Mouse (Mus musculus): ENCODE data around the gene Gfi1b. TPM values are rescaled to one million over a fixed set of nuclear protein-coding genes. Genes with fewer than 3 reads are reported as not detected.
A peak's percentile ranks its signal among the peaks of the same experiment; 100 is the strongest.

Gfi1b gene
- polyA plus RNA-seq, 1 experiment: not detected

GRCm38 (mm10) chr2:28622521-28623124 lies 841 bp upstream of the Gfi1b start:
- H3K27me3 ChIP-seq (ENCODE audit: control insufficient read depth, insufficient read depth, insufficient read length): peaks cover 36% of the 10 kb centered on the region
- TF ChIP-seq FOSL1 (IDR thresholded peaks at IDR 0.05; ENCODE audit: insufficient read depth, low read length, poor library complexity, severe bottlenecking) (no peak), MYOG (IDR thresholded peaks at IDR 0.05; ENCODE audit: control insufficient read depth, extremely low read depth, insufficient read length) (no peak), CTCF (IDR thresholded peaks at IDR 0.05; ENCODE audit: control insufficient read depth, insufficient read depth, insufficient read length) (peak; percentile 79), CEBPB (IDR thresholded peaks at IDR 0.05; ENCODE audit: low read depth) (no peak), USF1 (IDR thresholded peaks at IDR 0.05; ENCODE audit: low read depth) (no peak), MAX (IDR thresholded peaks at IDR 0.05) (no peak)
- no peaks in the 10 kb centered on the region for H3K36me3 ChIP-seq (ENCODE audit: control insufficient read depth, insufficient read depth)
- no peak overlapping the region for H3ac ChIP-seq (ENCODE audit: control insufficient read depth, insufficient read length, low read depth)
- H3K4me3 ChIP-seq (ENCODE audit: insufficient read depth, poor library complexity, severe bottlenecking): no peak overlapping the region
- no peaks in the 10 kb centered on the region for H3K79me2 ChIP-seq (ENCODE audit: control insufficient read depth, insufficient read depth)
- no peaks in the 10 kb centered on the region for H3K79me3 ChIP-seq (ENCODE audit: low read depth)

- no peak for TF ChIP-seq CEBPB (IDR thresholded peaks at IDR 0.05; ENCODE audit: low read depth)
- no peak for TF ChIP-seq USF1 (IDR thresholded peaks at IDR 0.05; ENCODE audit: low read depth)
- TF ChIP-seq MYOG (IDR thresholded peaks at IDR 0.05; ENCODE audit: control insufficient read depth, extremely low read depth, insufficient read length): no peak
- TF ChIP-seq MYOD1 (IDR thresholded peaks at IDR 0.05; ENCODE audit: control insufficient read depth, insufficient read length, low read depth): no peak
- no peak for TF ChIP-seq CTCF (IDR thresholded peaks at IDR 0.05; ENCODE audit: control insufficient read depth, insufficient read depth, insufficient read length)
- TF ChIP-seq MAX (IDR thresholded peaks at IDR 0.05): no peak
- no peak for TF ChIP-seq FOSL1 (IDR thresholded peaks at IDR 0.05; ENCODE audit: insufficient read depth, low read length, poor library complexity, severe bottlenecking)
- H3K79me3 ChIP-seq (ENCODE audit: low read depth): no peaks in the 10 kb centered on the region
- no peak overlapping the region for H3ac ChIP-seq (ENCODE audit: control insufficient read depth, insufficient read length, low read depth)
- peaks cover 33% of the 10 kb centered on the region for H3K27me3 ChIP-seq (ENCODE audit: control insufficient read depth, insufficient read depth, insufficient read length)
- no peak overlapping the region for H3K4me3 ChIP-seq (ENCODE audit: insufficient read depth, poor library complexity, severe bottlenecking)
- no peaks in the 10 kb centered on the region for H3K79me2 ChIP-seq (ENCODE audit: control insufficient read depth, insufficient read depth)
- no peaks in the 10 kb centered on the region for H3K36me3 ChIP-seq (ENCODE audit: control insufficient read depth, insufficient read depth)
Observed at GRCm38 (mm10) chr2:28621111-28621510, 671 bp downstream of the Gfi1b start.

GRCm38 (mm10) chr2:28620522-28620921 lies 1.3 kb downstream of the Gfi1b start:
- TF ChIP-seq USF1 (IDR thresholded peaks at IDR 0.05; ENCODE audit: low read depth): no peak
- no peak for TF ChIP-seq CEBPB (IDR thresholded peaks at IDR 0.05; ENCODE audit: low read depth)
- no peak for TF ChIP-seq CTCF (IDR thresholded peaks at IDR 0.05; ENCODE audit: control insufficient read depth, insufficient read depth, insufficient read length)
- TF ChIP-seq FOSL1 (IDR thresholded peaks at IDR 0.05; ENCODE audit: insufficient read depth, low read length, poor library complexity, severe bottlenecking): no peak
- TF ChIP-seq MYOG (IDR thresholded peaks at IDR 0.05; ENCODE audit: control insufficient read depth, extremely low read depth, insufficient read length): no peak
- TF ChIP-seq MAX (IDR thresholded peaks at IDR 0.05): no peak
- no peak for TF ChIP-seq MYOD1 (IDR thresholded peaks at IDR 0.05; ENCODE audit: control insufficient read depth, insufficient read length, low read depth)
- Histone ChIP-seq H3K79me3 (ENCODE audit: low read depth) (no peaks in the 10 kb centered on the region), H3ac (ENCODE audit: control insufficient read depth, insufficient read length, low read depth) (no peak overlapping the region), H3K79me2 (ENCODE audit: control insufficient read depth, insufficient read depth) (no peaks in the 10 kb centered on the region), H3K4me3 (ENCODE audit: insufficient read depth, poor library complexity, severe bottlenecking) (no peak overlapping the region), H3K27me3 (ENCODE audit: control insufficient read depth, insufficient read depth, insufficient read length) (peaks cover 33% of the 10 kb centered on the region), H3K36me3 (ENCODE audit: control insufficient read depth, insufficient read depth) (no peaks in the 10 kb centered on the region)

- no peak for TF ChIP-seq CTCF (IDR thresholded peaks at IDR 0.05; ENCODE audit: control insufficient read depth, insufficient read depth, insufficient read length)
- no peak for TF ChIP-seq USF1 (IDR thresholded peaks at IDR 0.05; ENCODE audit: low read depth)
- TF ChIP-seq CEBPB (IDR thresholded peaks at IDR 0.05; ENCODE audit: low read depth): no peak
- TF ChIP-seq FOSL1 (IDR thresholded peaks at IDR 0.05; ENCODE audit: insufficient read depth, low read length, poor library complexity, severe bottlenecking): no peak
- TF ChIP-seq MYOG (IDR thresholded peaks at IDR 0.05; ENCODE audit: control insufficient read depth, extremely low read depth, insufficient read length): no peak
- TF ChIP-seq MAX (IDR thresholded peaks at IDR 0.05): no peak
- no peak for TF ChIP-seq MYOD1 (IDR thresholded peaks at IDR 0.05; ENCODE audit: control insufficient read depth, insufficient read length, low read depth)
- Histone ChIP-seq H3K79me3 (ENCODE audit: low read depth) (no peaks in the 10 kb centered on the region), H3K4me3 (ENCODE audit: insufficient read depth, poor library complexity, severe bottlenecking) (no peak overlapping the region), H3K27me3 (ENCODE audit: control insufficient read depth, insufficient read depth, insufficient read length) (peaks cover 43% of the 10 kb centered on the region), H3ac (ENCODE audit: control insufficient read depth, insufficient read length, low read depth) (no peak overlapping the region), H3K79me2 (ENCODE audit: control insufficient read depth, insufficient read depth) (no peaks in the 10 kb centered on the region), H3K36me3 (ENCODE audit: control insufficient read depth, insufficient read depth) (no peaks in the 10 kb centered on the region)
Observed at GRCm38 (mm10) chr2:28619369-28619768, 2.4 kb downstream of the Gfi1b start.

DNA sequence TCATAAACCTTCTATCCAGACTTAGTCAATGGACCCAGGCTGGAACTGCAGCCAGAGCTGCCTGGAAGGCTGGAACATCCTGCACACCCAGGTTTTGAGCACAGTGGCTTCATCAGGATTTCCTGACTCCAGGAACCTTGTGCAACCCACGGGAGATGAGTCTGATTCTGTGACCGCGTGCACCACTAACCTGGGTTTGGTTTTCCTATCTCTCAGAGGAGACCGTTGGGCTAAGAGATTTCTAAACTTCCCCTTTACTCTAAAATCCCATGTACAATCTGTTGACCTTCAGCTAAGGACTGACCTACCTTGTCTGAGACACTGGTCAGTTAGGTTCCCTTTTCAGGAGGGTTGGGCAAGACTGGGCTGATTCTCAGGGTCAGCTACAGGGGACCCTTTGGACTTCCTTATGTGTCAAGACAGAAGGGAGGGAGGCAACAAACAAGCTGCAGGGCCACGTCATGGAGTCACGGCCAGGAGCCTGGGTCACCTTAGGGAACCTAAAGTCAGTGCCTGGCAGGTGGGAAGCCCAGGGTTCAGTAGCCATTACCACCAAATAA lies 2.9 kb downstream of the Gfi1b start:
- Histone ChIP-seq H3K79me3 (ENCODE audit: low read depth) (no peaks in the 10 kb centered on the region), H3K27me3 (ENCODE audit: control insufficient read depth, insufficient read depth, insufficient read length) (peaks cover 44% of the 10 kb centered on the region), H3K4me3 (ENCODE audit: insufficient read depth, poor library complexity, severe bottlenecking) (no peak overlapping the region), H3ac (ENCODE audit: control insufficient read depth, insufficient read length, low read depth) (no peak overlapping the region), H3K79me2 (ENCODE audit: control insufficient read depth, insufficient read depth) (no peaks in the 10 kb centered on the region), H3K36me3 (ENCODE audit: control insufficient read depth, insufficient read depth) (no peaks in the 10 kb centered on the region)
- TF ChIP-seq CEBPB (IDR thresholded peaks at IDR 0.05; ENCODE audit: low read depth) (no peak), MAX (IDR thresholded peaks at IDR 0.05) (no peak), CTCF (IDR thresholded peaks at IDR 0.05; ENCODE audit: control insufficient read depth, insufficient read depth, insufficient read length) (no peak), USF1 (IDR thresholded peaks at IDR 0.05; ENCODE audit: low read depth) (no peak), MYOG (IDR thresholded peaks at IDR 0.05; ENCODE audit: control insufficient read depth, extremely low read depth, insufficient read length) (no peak), FOSL1 (IDR thresholded peaks at IDR 0.05; ENCODE audit: insufficient read depth, low read length, poor library complexity, severe bottlenecking) (no peak), MYOD1 (IDR thresholded peaks at IDR 0.05; ENCODE audit: control insufficient read depth, insufficient read length, low read depth) (no peak)
